Mouse (Mus musculus) lung, adult 2 months (tissue): Measurements from ENCODE around the gene Tor2a.
A peak's percentile ranks its signal among the peaks of the same experiment; 100 is the strongest.

Experiments used
- CTCF ChIP-seq: fragments of 200-500 bp; IDR thresholded peaks from 2 replicates; pipeline ENCODE4 v1.5.1; 2011; ENCODE audit warnings: mild to moderate bottlenecking, low read length, control low read depth; ENCODE audit not compliant: insufficient read depth
- POLR2A ChIP-seq: fragments of 200-500 bp; IDR thresholded peaks from 2 replicates; pipeline ENCODE4 v1.6.1; 2011; ENCODE audit warnings: low read depth, mild to moderate bottlenecking, control low read depth, low read length, borderline replicate concordance; ENCODE audit errors: extremely low read depth

DNA sequence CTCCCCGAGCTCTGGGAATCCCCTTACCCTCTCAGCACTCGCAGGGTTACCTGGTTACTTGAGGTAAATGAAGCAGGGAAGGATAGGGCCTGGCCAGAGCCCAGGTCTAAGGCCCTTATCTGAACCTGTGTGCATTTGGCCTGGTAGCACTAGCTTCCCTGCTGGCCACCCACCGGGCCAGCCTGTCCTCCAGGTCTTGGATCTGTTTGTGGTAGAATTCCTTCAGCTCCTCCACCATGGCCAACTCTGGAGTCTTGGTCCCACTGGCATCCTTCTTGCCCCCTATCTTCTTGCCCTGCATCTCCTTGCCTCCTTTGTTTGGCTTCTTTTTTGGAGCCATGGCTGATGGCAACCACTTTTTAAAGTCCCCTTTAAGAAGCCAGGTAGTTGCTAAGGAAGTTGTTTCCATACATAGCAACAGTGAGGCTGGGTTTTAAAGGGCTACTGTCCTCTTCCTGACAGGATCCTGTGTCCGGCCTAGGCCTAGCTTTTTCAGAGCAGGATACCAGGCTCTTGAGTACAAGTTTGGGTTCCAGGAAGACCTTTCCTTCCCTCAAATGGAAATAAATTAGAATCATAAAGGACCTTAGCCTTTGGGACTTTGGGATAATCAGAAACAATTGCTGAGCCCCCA lies 27.1 kb downstream of the Tor2a start, which contains the start of gene Cfap157:
- TF ChIP-seq POLR2A (0 out of 2 replicates have a peak, but pooled peaks have one; percentile 6), CTCF (no peak)
